Mouse (Mus musculus) midbrain, embryonic 15.5 days (tissue): ENCODE data around the gene Ppp2r1a. TPM values are rescaled to one million over a fixed set of nuclear protein-coding genes. Genes with fewer than 3 reads are reported as not detected.

ENCODE experiments used
- ATAC-seq: fragments of 200-750 bp; cut with Nextera tagmentation; replicated peaks from 2 replicates; pipeline ENCODE4 v1.8.0; 2017; ENCODE audit warnings: moderate TSS enrichment
- H3K27ac ChIP-seq: fragments of 300-500 bp; sonication (generic); 2 replicates; pipeline ENCODE4 v1.5.1; 2015; ENCODE audit warnings: mild to moderate bottlenecking, inconsistent platforms
- H3K27me3 ChIP-seq: fragments of 300-500 bp; sonication (generic); replicated peaks from 2 replicates; pipeline ENCODE4 v1.6.1; 2015; ENCODE audit warnings: inconsistent platforms
- H3K36me3 ChIP-seq: fragments of 300-500 bp; sonication (generic); replicated peaks from 2 replicates; pipeline ENCODE4 v1.6.1; 2015; ENCODE audit warnings: inconsistent platforms
- H3K4me1 ChIP-seq: fragments of 300-500 bp; sonication (generic); 2 replicates; pipeline ENCODE4 v1.6.1; 2015; ENCODE audit warnings: inconsistent platforms
- H3K4me2 ChIP-seq: fragments of 300-500 bp; sonication (generic); 2 replicates; pipeline ENCODE4 v1.6.1; 2015; ENCODE audit warnings: inconsistent platforms, mild to moderate bottlenecking, moderate library complexity
- H3K4me3 ChIP-seq: fragments of 300-500 bp; sonication (generic); 2 replicates; pipeline ENCODE4 v1.5.1; 2015; ENCODE audit warnings: mild to moderate bottlenecking, inconsistent platforms
- H3K9ac ChIP-seq: fragments of 300-500 bp; sonication (generic); 2 replicates; pipeline ENCODE4 v1.6.1; 2015; ENCODE audit warnings: mild to moderate bottlenecking, inconsistent platforms
- H3K9me3 ChIP-seq: fragments of 300-500 bp; sonication (generic); 2 replicates; pipeline ENCODE4 v1.6.1; 2016; ENCODE audit warnings: inconsistent platforms
- WGBS: fragments of 180-500 bp; shearing (Covaris S2); methylation state at CpG from one replicate; pipeline ENCODE4 v1.1.7; 2015; ENCODE audit warnings: mixed read lengths; 5-methylcytosine and 5-hydroxymethylcytosine counted together
- polyA plus RNA-seq: library from polyadenylated mRNA; unstranded; fragments of >200 nt; fragmentation: Nextera tagmentation; extraction: Ambion mirVana; gene quantifications from 2 replicates; pipeline ENCODE4 v1.2.1, GENCODE M21; 2015

Ppp2r1a gene
- 786 and 809 TPM in 2 replicates for polyA plus RNA-seq

DNA sequence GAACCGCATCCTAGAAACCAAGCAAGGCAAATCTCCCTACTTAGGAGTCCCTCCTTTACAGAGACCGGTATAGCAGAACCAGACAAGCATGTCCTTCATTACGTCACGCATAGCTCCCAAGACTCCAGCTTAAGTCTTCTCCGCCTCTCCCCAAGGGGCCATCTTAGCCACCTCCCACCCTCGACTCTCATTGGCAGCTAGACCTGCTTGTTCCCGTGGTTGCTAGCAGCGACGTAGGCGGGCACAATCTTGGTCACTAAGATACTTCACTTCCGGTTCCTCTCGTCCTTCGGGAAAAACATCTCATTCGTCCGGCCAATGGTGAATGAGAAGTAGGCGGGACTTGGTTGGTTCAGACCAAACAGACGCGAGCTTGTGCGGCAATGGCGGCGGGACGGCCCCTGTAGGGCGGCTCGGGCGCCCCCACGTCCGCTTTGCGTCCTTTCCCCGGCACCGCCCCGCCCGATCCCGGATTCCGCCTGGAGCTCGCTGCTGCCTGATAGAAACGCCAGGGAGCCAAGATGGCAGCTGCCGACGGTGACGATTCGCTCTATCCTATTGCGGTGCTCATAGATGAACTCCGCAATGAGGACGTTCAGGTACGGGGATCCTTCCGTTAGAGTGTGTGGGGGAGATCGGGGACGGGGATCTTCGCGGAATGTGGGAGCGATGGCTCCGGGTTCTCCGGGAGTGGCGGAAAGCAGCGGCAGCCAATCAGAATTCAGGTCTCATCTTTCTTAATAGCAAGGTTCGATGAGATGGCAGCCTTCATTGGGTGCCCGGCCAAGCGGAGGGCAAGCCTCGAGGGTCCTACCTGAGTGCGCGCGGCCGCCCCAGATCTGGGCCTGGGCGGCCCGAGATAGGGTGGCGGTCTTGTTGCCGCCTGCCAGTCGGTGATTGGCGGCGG is at the start of gene Ppp2r1a:
Ppp2r1a (plus strand) TSS at position 327 of the 907 bp plus-strand sequence.
- Histone ChIP-seq H3K27ac (peak within 1 kb of the TSS; percentile 93), H3K9ac (peak within 1 kb of the TSS; percentile 84), H3K36me3 (no peaks in the 10 kb centered on the region), H3K9me3 (no peaks in the 10 kb centered on the region), H3K4me3 (peak within 1 kb of the TSS; percentile 77), H3K4me1 (peaks cover 44% of the 10 kb centered on the region), H3K27me3 (no peaks in the 10 kb centered on the region), H3K4me2 (peak within 1 kb of the TSS; percentile 72)
- under 1% methylated on average over 69 of the region's 69 CpGs for WGBS
- peak; percentile 98 for ATAC-seq

DNA sequence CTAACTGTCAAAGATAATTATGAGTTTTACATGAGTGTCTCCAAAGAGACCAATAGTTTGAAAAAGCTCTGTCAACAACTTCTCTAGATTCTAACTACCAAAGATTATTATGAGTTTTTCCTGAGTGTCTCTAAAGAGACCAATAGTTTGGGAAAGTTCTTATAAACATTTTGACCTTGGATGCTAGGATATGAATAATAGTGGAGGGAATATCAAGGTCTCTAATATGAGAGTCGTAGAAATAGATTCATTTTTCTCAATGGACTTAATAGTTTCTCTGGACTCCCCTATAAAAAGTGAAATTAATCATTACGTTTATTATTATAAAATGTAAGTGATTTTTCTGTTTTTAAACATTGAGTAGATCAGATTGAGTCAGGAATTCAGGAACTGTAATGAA is 40.1 kb upstream of the Ppp2r1a start, which contains the start of gene Vmn1r231:
Vmn1r231 (minus strand) TSS at position 101 of the 400 bp plus-strand sequence.
- Histone ChIP-seq H3K27ac (no peak within 1 kb of the TSS), H3K9ac (no peak within 1 kb of the TSS), H3K4me2 (no peak within 1 kb of the TSS), H3K4me1 (no peaks in the 10 kb centered on the region), H3K36me3 (no peaks in the 10 kb centered on the region), H3K27me3 (no peaks in the 10 kb centered on the region), H3K9me3 (no peaks in the 10 kb centered on the region; the same call in 1 of the 2 replicates), H3K4me3 (no peak within 1 kb of the TSS)
- no peak for ATAC-seq
- whole genome bisulfite sequencing = 62% methylated on average over 2 of the region's 2 CpGs

- H3K27me3 ChIP-seq = no peaks in the 10 kb centered on the region
- WGBS = 57% methylated on average over 1 of the region's 1 CpGs
- H3K4me1 ChIP-seq = no peaks in the 10 kb centered on the region
- no peaks in the 10 kb centered on the region for H3K36me3 ChIP-seq
- no peak within 1 kb of the TSS for H3K4me3 ChIP-seq
- H3K9ac ChIP-seq = no peak within 1 kb of the TSS
- no peak within 1 kb of the TSS for H3K4me2 ChIP-seq
- no peak for ATAC-seq
- H3K9me3 ChIP-seq = no peaks in the 10 kb centered on the region; the same call in 1 of the 2 replicates
- H3K27ac ChIP-seq = no peak within 1 kb of the TSS
These were observed 25.5 kb upstream of the Ppp2r1a start, which contains the start of gene Vmn1r232 for GRCm38 (mm10) chr17:20919614-20920013. TSS of gene Vmn1r232 (minus strand) at chr17:20919714.

- ATAC-seq = peak; percentile 0; the same call in 1 of the 2 replicates
- H3K27me3 ChIP-seq = no peaks in the 10 kb centered on the region
- H3K9ac ChIP-seq = peak overlapping the region; percentile 51
- H3K9me3 ChIP-seq = no peaks in the 10 kb centered on the region
- H3K4me1 ChIP-seq = peaks cover 34% of the 10 kb centered on the region
- H3K4me3 ChIP-seq = peak overlapping the region; percentile 77
- H3K36me3 ChIP-seq = no peaks in the 10 kb centered on the region
- peak overlapping the region; percentile 52 for H3K4me2 ChIP-seq
- H3K27ac ChIP-seq = peak overlapping the region; percentile 92
- WGBS = 41% methylated on average over 3 of the region's 3 CpGs
These were observed 885 bp upstream of the Ppp2r1a start for GRCm38 (mm10) chr17:20944226-20944625.

GRCm38 (mm10) chr17:20946026-20946565 is 985 bp downstream of the Ppp2r1a start:
- H3K4me2 ChIP-seq = peak overlapping the region; percentile 72
- no peaks in the 10 kb centered on the region for H3K9me3 ChIP-seq
- H3K4me1 ChIP-seq = peaks cover 44% of the 10 kb centered on the region
- 1% methylated on average over 13 of the region's 13 CpGs for WGBS
- peak overlapping the region; percentile 93 for H3K27ac ChIP-seq
- no peak for ATAC-seq
- no peaks in the 10 kb centered on the region for H3K36me3 ChIP-seq
- no peaks in the 10 kb centered on the region for H3K27me3 ChIP-seq
- H3K9ac ChIP-seq = peak overlapping the region; percentile 84
- H3K4me3 ChIP-seq = peak overlapping the region; percentile 77

DNA sequence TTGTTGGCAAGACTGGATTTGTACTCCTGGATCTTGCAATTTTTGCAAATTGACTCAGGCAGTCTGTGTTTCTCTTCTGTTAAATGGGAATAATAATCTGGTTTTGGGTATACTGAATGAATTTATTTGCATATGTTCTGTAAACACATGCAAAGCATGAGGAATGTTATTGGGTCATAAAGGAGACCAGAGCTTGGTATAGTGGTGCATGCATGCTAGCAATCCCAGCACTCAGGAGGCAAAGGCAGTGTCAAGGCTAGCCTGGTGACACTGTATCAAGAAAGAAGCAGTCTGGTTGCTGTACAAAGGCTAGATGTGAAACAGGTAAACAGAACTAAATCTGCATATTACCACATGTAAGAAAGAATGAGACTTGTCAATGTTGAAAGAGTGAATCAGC is 1.5 kb downstream of the Ppp2r1a start:
- no peak for ATAC-seq
- Histone ChIP-seq H3K27me3 (no peaks in the 10 kb centered on the region), H3K27ac (peak overlapping the region; percentile 93; the same call in 1 of the 2 replicates)

GRCm38 (mm10) chr17:20960386-20960785 is 15.3 kb downstream of the Ppp2r1a start:
- 97% methylated on average over 5 of the region's 5 CpGs for WGBS
- H3K9ac ChIP-seq = no peak overlapping the region
- no peak overlapping the region for H3K27ac ChIP-seq
- no peaks in the 10 kb centered on the region for H3K4me1 ChIP-seq
- no peaks in the 10 kb centered on the region for H3K27me3 ChIP-seq
- ATAC-seq = no peak
- peaks cover 96% of the 10 kb centered on the region for H3K36me3 ChIP-seq
- H3K4me2 ChIP-seq = no peak overlapping the region
- no peaks in the 10 kb centered on the region for H3K9me3 ChIP-seq
- no peak overlapping the region for H3K4me3 ChIP-seq

More for the DNA sequence above, 1.5 kb downstream of the Ppp2r1a start:
- Histone ChIP-seq H3K4me3 (peak overlapping the region; percentile 77), H3K9me3 (no peaks in the 10 kb centered on the region), H3K4me1 (peaks cover 44% of the 10 kb centered on the region), H3K36me3 (no peaks in the 10 kb centered on the region), H3K4me2 (peak overlapping the region; percentile 72), H3K9ac (peak overlapping the region; percentile 84)

DNA sequence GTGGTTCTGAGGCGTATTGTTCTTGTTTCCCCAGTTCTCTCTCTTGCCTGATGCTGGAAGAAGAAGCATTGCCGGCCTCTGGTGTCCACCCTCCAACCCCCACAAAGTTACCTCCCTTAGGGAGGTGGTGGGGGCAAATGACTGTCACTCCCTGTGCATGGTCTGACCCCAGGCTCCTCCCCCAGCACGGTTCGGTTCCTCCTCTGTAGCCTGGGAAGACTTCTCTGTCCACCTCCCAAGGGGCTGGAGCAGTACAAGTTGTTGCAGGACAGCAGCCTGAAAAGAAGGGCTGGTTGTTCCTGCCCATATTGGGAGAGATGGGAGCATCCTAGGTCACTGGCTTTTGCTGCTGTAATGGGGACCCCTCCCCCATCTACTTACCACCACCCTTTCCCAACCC is 20.3 kb downstream of the Ppp2r1a start:
- Histone ChIP-seq H3K9ac (no peak overlapping the region), H3K4me2 (no peak overlapping the region), H3K27me3 (no peaks in the 10 kb centered on the region), H3K4me3 (no peak overlapping the region), H3K27ac (no peak overlapping the region), H3K4me1 (no peaks in the 10 kb centered on the region), H3K9me3 (no peaks in the 10 kb centered on the region), H3K36me3 (peaks cover 83% of the 10 kb centered on the region)
- 93% methylated on average over 4 of the region's 4 CpGs for WGBS
- ATAC-seq = 0 out of 2 replicates have a peak, but pooled peaks have one; percentile 11

DNA sequence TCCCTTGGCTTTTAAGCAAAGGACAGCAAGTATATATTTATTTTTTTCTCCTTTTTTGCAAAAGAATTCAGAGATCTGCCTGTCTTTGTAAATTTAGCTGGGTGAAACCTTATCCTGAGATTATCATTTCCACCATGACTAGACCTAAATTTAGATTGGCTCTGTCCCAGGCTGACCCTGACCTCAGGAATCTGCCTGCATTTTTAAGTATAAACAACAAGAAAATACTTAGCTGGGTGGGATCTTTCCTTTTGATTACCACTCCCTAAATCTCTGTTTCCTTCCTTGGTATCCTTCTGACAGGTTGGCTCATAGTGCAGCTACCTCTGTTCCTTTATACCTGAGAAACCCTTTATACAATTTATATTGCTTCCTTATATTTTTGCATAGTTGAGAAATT is 21.6 kb downstream of the Ppp2r1a start:
- ATAC-seq = no peak
- no peaks in the 10 kb centered on the region for H3K27me3 ChIP-seq
- H3K27ac ChIP-seq = no peak overlapping the region
- no peaks in the 10 kb centered on the region for H3K4me1 ChIP-seq
- H3K4me3 ChIP-seq = no peak overlapping the region
- H3K4me2 ChIP-seq = no peak overlapping the region
- no peak overlapping the region for H3K9ac ChIP-seq
- no peaks in the 10 kb centered on the region for H3K9me3 ChIP-seq
- H3K36me3 ChIP-seq = peaks cover 72% of the 10 kb centered on the region

GRCm38 (mm10) chr17:20993716-20994115 is 48.6 kb downstream of the Ppp2r1a start:
- WGBS = 77% methylated on average over 2 of the region's 2 CpGs
- no peak overlapping the region for H3K4me3 ChIP-seq
- H3K9ac ChIP-seq = no peak overlapping the region
- no peak overlapping the region for H3K4me2 ChIP-seq
- no peaks in the 10 kb centered on the region for H3K4me1 ChIP-seq
- no peak overlapping the region for H3K27ac ChIP-seq
- no peak for ATAC-seq
- no peaks in the 10 kb centered on the region for H3K9me3 ChIP-seq
- H3K27me3 ChIP-seq = no peaks in the 10 kb centered on the region
- no peaks in the 10 kb centered on the region for H3K36me3 ChIP-seq

DNA sequence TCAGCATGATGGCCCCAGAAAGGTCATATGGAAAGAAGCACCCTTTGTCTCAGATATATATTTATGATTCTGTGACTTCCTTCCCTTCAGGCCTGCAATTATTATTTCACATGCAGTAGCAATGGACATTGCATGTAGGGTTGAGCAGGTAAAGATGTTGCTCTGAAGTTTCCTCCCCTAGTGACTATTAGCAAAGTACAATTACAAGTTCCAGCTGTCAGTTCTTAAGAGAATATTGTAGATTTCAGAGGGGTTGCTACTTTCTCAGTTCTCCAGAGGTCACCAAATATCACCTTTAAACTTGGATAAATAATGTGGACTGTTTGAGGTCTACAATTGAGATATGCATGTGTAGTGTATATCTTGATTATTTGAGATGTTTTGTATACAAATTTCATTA is 51.3 kb downstream of the Ppp2r1a start, which contains the start of gene Vmn1r233:
Vmn1r233 (minus strand) TSS at position 101 of the 400 bp plus-strand sequence.
- H3K4me2 ChIP-seq = no peak within 1 kb of the TSS
- no peaks in the 10 kb centered on the region for H3K36me3 ChIP-seq
- no peak within 1 kb of the TSS for H3K4me3 ChIP-seq
- no peaks in the 10 kb centered on the region for H3K9me3 ChIP-seq
- no peak within 1 kb of the TSS for H3K9ac ChIP-seq
- no peak within 1 kb of the TSS for H3K27ac ChIP-seq
- no peaks in the 10 kb centered on the region for H3K27me3 ChIP-seq
- H3K4me1 ChIP-seq = no peaks in the 10 kb centered on the region
- ATAC-seq = no peak
